Mouse (Mus musculus): ENCODE measurements around the gene Mov10.

- no peak for TF ChIP-seq CTCF (IDR thresholded peaks at IDR 0.05; ENCODE audit: low read depth, low read length)
- no peak for TF ChIP-seq POLR2A (IDR thresholded peaks at IDR 0.05; ENCODE audit: borderline replicate concordance, low read depth, low read length)
Measured at GRCm38 (mm10) chr3:104794953-104795470, 23.4 kb downstream of the Mov10 start.
